Mouse (Mus musculus): Measurements from ENCODE around the gene Plxdc1. TPM values are rescaled to one million over a fixed set of nuclear protein-coding genes. Genes with fewer than 3 reads are reported as not detected.

Plxdc1 gene
- total and polyA plus RNA-seq, 3 experiments = 0.03 to 0.11 TPM; not detected in 1

DNA sequence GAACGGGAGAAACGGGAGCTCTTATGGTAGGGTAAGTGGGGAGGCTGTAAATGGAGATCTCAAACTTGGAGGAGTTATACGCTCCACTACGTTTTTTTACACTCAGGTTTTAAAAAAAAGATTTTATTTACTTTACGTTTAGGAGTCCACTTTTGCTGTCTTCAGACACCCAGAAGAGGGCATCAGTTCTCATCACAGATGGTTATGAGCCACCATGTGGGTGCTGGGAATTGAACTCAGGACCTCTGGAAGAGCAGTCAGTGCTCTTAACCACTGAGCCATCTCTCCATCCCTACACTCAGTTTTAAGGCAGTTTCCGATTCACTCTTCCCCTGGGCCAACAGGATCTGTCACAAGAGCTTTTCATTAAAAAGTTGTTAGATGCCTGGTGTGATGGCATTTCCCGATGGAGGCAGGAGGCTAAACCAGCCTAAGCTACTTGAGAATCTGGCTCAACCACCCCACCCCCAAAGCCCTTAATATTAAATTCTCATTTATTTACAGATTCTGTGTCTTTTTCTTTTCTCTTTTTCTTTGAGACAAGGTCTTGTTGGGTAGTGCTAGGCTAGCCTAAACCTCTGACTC is 101.6 kb downstream of the Plxdc1 start:
- Histone ChIP-seq H3K9me3 (replicated peaks) (peaks cover 4% of the 10 kb centered on the region), H3K4me1 (ENCODE audit: insufficient read depth, low read depth, low read length) (peaks cover 19% of the 10 kb centered on the region), H3K4me3 (ENCODE audit: low read depth, low read length) (peak overlapping the region; percentile 72), H3K27me3 (ENCODE audit: insufficient read depth, low read length) (no peaks in the 10 kb centered on the region), H3K36me3 (replicated peaks) (peaks cover 3% of the 10 kb centered on the region)
- DNase-seq (ENCODE audit: low spot score) (no peak), ATAC-seq (ENCODE audit: extremely low read depth, insufficient number of reproducible peaks, low FRiP score, poor library complexity, severe bottlenecking) (no peak)
- TF ChIP-seq GATA1 (IDR thresholded peaks at IDR 0.05; ENCODE audit: borderline replicate concordance, low read length) (no peak), GATA2 (IDR thresholded peaks at IDR 0.05; ENCODE audit: borderline replicate concordance, low read depth, low read length) (no peak), CTCF (IDR thresholded peaks at IDR 0.05; ENCODE audit: low read depth, low read length) (no peak), TAL1 (conservative IDR thresholded peaks at IDR 0.05; ENCODE audit: low read depth, low read length) (no peak), POLR2AphosphoS5 (IDR thresholded peaks at IDR 0.05; ENCODE audit: insufficient replicate concordance, low read depth, low read length) (no peak)

DNA sequence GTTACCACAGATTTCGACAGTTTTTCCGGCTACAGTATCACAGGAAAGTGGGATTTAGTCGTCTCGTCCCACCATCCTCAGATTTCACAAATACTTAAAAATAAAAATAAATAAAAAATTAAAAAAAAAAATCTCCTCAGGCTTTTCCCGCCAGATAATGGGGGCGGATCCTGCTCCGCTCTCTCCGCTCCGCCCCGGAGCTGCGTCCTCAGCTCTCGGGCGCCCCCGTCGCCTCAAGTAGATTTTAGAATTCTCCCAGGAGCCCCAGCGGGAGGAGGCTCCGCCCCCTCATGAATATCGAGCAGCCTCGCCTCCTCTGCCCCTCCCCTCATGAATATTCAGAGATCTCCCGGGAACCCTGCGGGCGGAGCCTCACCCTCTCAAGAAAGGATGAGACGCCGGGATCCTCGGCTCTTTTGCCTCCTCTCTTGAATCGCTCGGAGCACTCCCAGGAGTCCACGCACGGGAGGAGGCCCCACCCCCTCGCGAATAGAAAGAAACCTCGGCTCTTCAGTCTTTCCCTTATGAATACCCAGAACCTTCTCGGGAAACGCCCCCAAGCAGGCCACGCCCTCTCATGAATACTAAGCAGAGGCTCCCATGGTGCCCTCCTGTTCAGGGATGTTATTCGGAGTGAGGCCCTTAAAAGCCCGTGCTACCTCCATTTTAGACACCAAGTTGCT is 102.2 kb downstream of the Plxdc1 start, which contains the start of gene Fbxo47:
Gene Fbxo47, minus strand, starts transcription at position 237 of the 683 bp plus-strand sequence.
- ATAC-seq (ENCODE audit: extremely low read depth, insufficient number of reproducible peaks, low FRiP score, poor library complexity, severe bottlenecking) (peak; percentile 94), DNase-seq (ENCODE audit: low spot score) (peak; percentile 76)
- H3K9me3 ChIP-seq (replicated peaks) = peaks cover 4% of the 10 kb centered on the region
- peaks cover 3% of the 10 kb centered on the region for H3K36me3 ChIP-seq (replicated peaks)
- H3K4me3 ChIP-seq (ENCODE audit: low read depth, low read length) = peak within 1 kb of the TSS; percentile 72
- TF ChIP-seq GATA1 (IDR thresholded peaks at IDR 0.05; ENCODE audit: borderline replicate concordance, low read length) (no peak), TAL1 (conservative IDR thresholded peaks at IDR 0.05; ENCODE audit: low read depth, low read length) (no peak), CTCF (IDR thresholded peaks at IDR 0.05; ENCODE audit: low read depth, low read length) (0 out of 2 replicates have a peak, but pooled peaks have one; percentile 6)
- peaks cover 18% of the 10 kb centered on the region for H3K4me1 ChIP-seq (ENCODE audit: insufficient read depth, low read depth, low read length)
- no peaks in the 10 kb centered on the region for H3K27me3 ChIP-seq (ENCODE audit: insufficient read depth, low read length)

GRCm38 (mm10) chr11:97883542-97883917 is 102.7 kb downstream of the Plxdc1 start:
- TF ChIP-seq CTCF (IDR thresholded peaks at IDR 0.05; ENCODE audit: low read depth, low read length) (no peak), TAL1 (conservative IDR thresholded peaks at IDR 0.05; ENCODE audit: low read depth, low read length) (no peak), GATA2 (IDR thresholded peaks at IDR 0.05; ENCODE audit: borderline replicate concordance, low read depth, low read length) (no peak), POLR2AphosphoS5 (IDR thresholded peaks at IDR 0.05; ENCODE audit: insufficient replicate concordance, low read depth, low read length) (no peak), GATA1 (IDR thresholded peaks at IDR 0.05; ENCODE audit: borderline replicate concordance, low read length) (no peak)
- Histone ChIP-seq H3K27me3 (ENCODE audit: insufficient read depth, low read length) (no peaks in the 10 kb centered on the region), H3K9me3 (replicated peaks) (peaks cover 4% of the 10 kb centered on the region), H3K4me3 (ENCODE audit: low read depth, low read length) (peak overlapping the region; percentile 72), H3K4me1 (ENCODE audit: insufficient read depth, low read depth, low read length) (peaks cover 18% of the 10 kb centered on the region), H3K36me3 (replicated peaks) (peaks cover 1% of the 10 kb centered on the region)
- peak; percentile 41 for DNase-seq (ENCODE audit: low spot score)
- ATAC-seq (ENCODE audit: extremely low read depth, insufficient number of reproducible peaks, low FRiP score, poor library complexity, severe bottlenecking) = no peak

DNA sequence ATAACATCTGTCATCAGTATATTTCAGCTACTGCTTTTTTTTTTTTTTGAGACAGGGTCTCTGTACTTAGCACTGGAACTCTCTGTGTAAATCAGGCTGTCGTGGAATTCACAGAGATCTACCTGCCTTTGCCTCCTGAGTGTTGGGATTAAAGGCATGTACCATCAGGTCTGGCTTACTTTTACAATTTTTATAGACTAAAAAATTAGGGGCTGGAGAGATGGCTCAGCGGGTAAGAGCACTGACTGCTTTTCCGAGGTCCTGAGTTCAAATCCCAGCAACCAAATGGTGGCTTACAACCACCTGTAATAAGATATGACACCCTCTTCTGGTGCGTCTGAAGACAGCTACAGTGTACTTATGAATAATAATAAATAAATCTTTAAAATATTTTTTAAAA is 105.9 kb downstream of the Plxdc1 start:
- no peak for DNase-seq (ENCODE audit: low spot score)

DNA sequence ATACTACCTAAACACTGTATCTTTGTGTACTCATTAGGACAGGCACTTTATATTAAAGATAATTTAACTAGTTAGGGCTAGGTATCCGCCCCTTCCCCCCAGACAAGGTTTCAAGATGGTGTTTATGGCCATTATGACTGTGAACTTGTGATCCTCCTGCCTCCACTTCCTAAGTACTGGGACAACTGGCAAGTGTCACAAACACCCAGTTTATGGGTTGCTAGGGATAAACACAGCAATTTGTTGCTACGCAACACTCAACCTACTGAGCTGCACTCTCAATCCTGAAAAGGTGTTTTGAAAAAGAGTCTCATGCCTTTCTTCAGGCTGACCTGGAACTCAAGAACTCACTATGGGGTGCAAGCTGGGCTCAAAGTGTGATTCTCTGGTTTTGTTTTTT is 108.9 kb downstream of the Plxdc1 start:
- no peak for ATAC-seq (ENCODE audit: extremely low read depth, insufficient number of reproducible peaks, low FRiP score, poor library complexity, severe bottlenecking)
- H3K27me3 ChIP-seq (ENCODE audit: insufficient read depth, low read length) = no peaks in the 10 kb centered on the region
- H3K9me3 ChIP-seq (replicated peaks) = no peaks in the 10 kb centered on the region
- no peak overlapping the region for H3K4me3 ChIP-seq (ENCODE audit: low read depth, low read length)
- no peaks in the 10 kb centered on the region; the same call in 1 of the 2 replicates for H3K4me1 ChIP-seq (ENCODE audit: insufficient read depth, low read depth, low read length)
- TF ChIP-seq POLR2AphosphoS5 (IDR thresholded peaks at IDR 0.05; ENCODE audit: insufficient replicate concordance, low read depth, low read length) (no peak), GATA1 (IDR thresholded peaks at IDR 0.05; ENCODE audit: borderline replicate concordance, low read length) (no peak), TAL1 (conservative IDR thresholded peaks at IDR 0.05; ENCODE audit: low read depth, low read length) (no peak), GATA2 (IDR thresholded peaks at IDR 0.05; ENCODE audit: borderline replicate concordance, low read depth, low read length) (no peak), CTCF (IDR thresholded peaks at IDR 0.05; ENCODE audit: low read depth, low read length) (no peak)
- DNase-seq (ENCODE audit: low spot score) = no peak
- no peaks in the 10 kb centered on the region for H3K36me3 ChIP-seq (replicated peaks)

More for the DNA sequence above, 105.9 kb downstream of the Plxdc1 start:
- H3K27me3 ChIP-seq (ENCODE audit: insufficient read depth, low read length) = no peaks in the 10 kb centered on the region
- H3K4me3 ChIP-seq (ENCODE audit: low read depth, low read length) = no peak overlapping the region
- ATAC-seq (ENCODE audit: extremely low read depth, insufficient number of reproducible peaks, low FRiP score, poor library complexity, severe bottlenecking) = no peak
- H3K9me3 ChIP-seq (replicated peaks) = peaks cover 4% of the 10 kb centered on the region
- peaks cover 10% of the 10 kb centered on the region for H3K4me1 ChIP-seq (ENCODE audit: insufficient read depth, low read depth, low read length)
- TF ChIP-seq POLR2AphosphoS5 (IDR thresholded peaks at IDR 0.05; ENCODE audit: insufficient replicate concordance, low read depth, low read length) (no peak), GATA2 (IDR thresholded peaks at IDR 0.05; ENCODE audit: borderline replicate concordance, low read depth, low read length) (no peak), TAL1 (conservative IDR thresholded peaks at IDR 0.05; ENCODE audit: low read depth, low read length) (no peak), CTCF (IDR thresholded peaks at IDR 0.05; ENCODE audit: low read depth, low read length) (no peak), GATA1 (IDR thresholded peaks at IDR 0.05; ENCODE audit: borderline replicate concordance, low read length) (no peak)
- no peaks in the 10 kb centered on the region for H3K36me3 ChIP-seq (replicated peaks)

- Histone ChIP-seq H3K4me1 (ENCODE audit: insufficient read depth, low read depth, low read length) (no peaks in the 10 kb centered on the region; the same call in 1 of the 2 replicates), H3K27me3 (ENCODE audit: insufficient read depth, low read length) (no peaks in the 10 kb centered on the region), H3K4me3 (ENCODE audit: low read depth, low read length) (no peak overlapping the region), H3K9me3 (replicated peaks) (no peaks in the 10 kb centered on the region), H3K36me3 (replicated peaks) (no peaks in the 10 kb centered on the region)
- TF ChIP-seq GATA2 (IDR thresholded peaks at IDR 0.05; ENCODE audit: borderline replicate concordance, low read depth, low read length) (no peak), POLR2AphosphoS5 (IDR thresholded peaks at IDR 0.05; ENCODE audit: insufficient replicate concordance, low read depth, low read length) (no peak), TAL1 (conservative IDR thresholded peaks at IDR 0.05; ENCODE audit: low read depth, low read length) (no peak)
- DNase-seq (ENCODE audit: low spot score) (no peak), ATAC-seq (ENCODE audit: extremely low read depth, insufficient number of reproducible peaks, low FRiP score, poor library complexity, severe bottlenecking) (no peak)
These were observed 111.8 kb downstream of the Plxdc1 start for GRCm38 (mm10) chr11:97874396-97874795.

Other genes with a start within 250 kb of the Plxdc1 start
- gene Pip4k2b, start 241.7 kb downstream of the Plxdc1 start, total RNA-seq (2014; fragmentation: Nextera tagmentation) = 19.6 and 23.2 TPM in 2 replicates
- 14.5 and 16.7 TPM in 2 replicates for gene Pip4k2b, start 241.7 kb downstream of the Plxdc1 start, total RNA-seq (2017)
- gene Pip4k2b, start 241.7 kb downstream of the Plxdc1 start, polyA plus RNA-seq (2012) = 22.0 and 25.6 TPM in 2 replicates
- gene Cwc25, start 219.9 kb downstream of the Plxdc1 start, total RNA-seq (2014; fragmentation: Nextera tagmentation) = 13.5 and 20.8 TPM in 2 replicates
- 25.5 and 27.4 TPM in 2 replicates for gene Cwc25, start 219.9 kb downstream of the Plxdc1 start, total RNA-seq (2017)
- gene Cwc25, start 219.9 kb downstream of the Plxdc1 start, polyA plus RNA-seq (2012) = 22.5 and 23.2 TPM in 2 replicates
- gene 1700001P01Rik, start 210.5 kb downstream of the Plxdc1 start, total RNA-seq (2014; fragmentation: Nextera tagmentation) = not detected in 2 replicates
- 0.23 and 0.33 TPM in 2 replicates for gene 1700001P01Rik, start 210.5 kb downstream of the Plxdc1 start, total RNA-seq (2017)
- gene 1700001P01Rik, start 210.5 kb downstream of the Plxdc1 start, polyA plus RNA-seq (2012) = 0.09 TPM in 1 of 2 replicates, not detected in the other
- gene Rpl23, start 204.0 kb downstream of the Plxdc1 start, total RNA-seq (2014; fragmentation: Nextera tagmentation) = 580 and 589 TPM in 2 replicates
- gene Rpl23, start 204.0 kb downstream of the Plxdc1 start, total RNA-seq (2017) = 1,583 and 1,694 TPM in 2 replicates
- 255 and 258 TPM in 2 replicates for gene Rpl23, start 204.0 kb downstream of the Plxdc1 start, polyA plus RNA-seq (2012)
- gene Lasp1, start 187.4 kb downstream of the Plxdc1 start, total RNA-seq (2014; fragmentation: Nextera tagmentation) = 31.0 and 37.1 TPM in 2 replicates
- 53.4 and 122 TPM in 2 replicates for gene Lasp1, start 187.4 kb downstream of the Plxdc1 start, total RNA-seq (2017)
- 49.6 and 71.7 TPM in 2 replicates for gene Lasp1, start 187.4 kb downstream of the Plxdc1 start, polyA plus RNA-seq (2012)
- gene B230217C12Rik, start 145.7 kb downstream of the Plxdc1 start, total RNA-seq (2014; fragmentation: Nextera tagmentation) = not detected in 2 replicates
- gene B230217C12Rik, start 145.7 kb downstream of the Plxdc1 start, total RNA-seq (2017) = 0.16 TPM in 1 of 2 replicates, not detected in the other
- not detected in 2 replicates for gene B230217C12Rik, start 145.7 kb downstream of the Plxdc1 start, polyA plus RNA-seq (2012)
- 0.58 and 1.9 TPM in 2 replicates for gene Fbxo47, start 102.3 kb downstream of the Plxdc1 start, total RNA-seq (2014; fragmentation: Nextera tagmentation)
- gene Fbxo47, start 102.3 kb downstream of the Plxdc1 start, total RNA-seq (2017) = 0.55 and 0.70 TPM in 2 replicates
- gene Fbxo47, start 102.3 kb downstream of the Plxdc1 start, polyA plus RNA-seq (2012) = not detected in 2 replicates
- gene Arl5c, start 9.7 kb upstream of the Plxdc1 start, total RNA-seq (2014; fragmentation: Nextera tagmentation) = not detected in 2 replicates
- 0.44 TPM in 1 of 2 replicates, not detected in the other for gene Arl5c, start 9.7 kb upstream of the Plxdc1 start, total RNA-seq (2017)
- gene Arl5c, start 9.7 kb upstream of the Plxdc1 start, polyA plus RNA-seq (2012) = not detected in 2 replicates
- 1.4 TPM in 1 of 2 replicates, not detected in the other for gene Cacnb1, start 36.6 kb upstream of the Plxdc1 start, total RNA-seq (2014; fragmentation: Nextera tagmentation)
- gene Cacnb1, start 36.6 kb upstream of the Plxdc1 start, total RNA-seq (2017) = 0.05 and 0.41 TPM in 2 replicates
- gene Cacnb1, start 36.6 kb upstream of the Plxdc1 start, polyA plus RNA-seq (2012) = 0.61 and 0.63 TPM in 2 replicates
- 3,100 and 3,267 TPM in 2 replicates for gene Rpl19, start 40.3 kb upstream of the Plxdc1 start, total RNA-seq (2014; fragmentation: Nextera tagmentation)
- gene Rpl19, start 40.3 kb upstream of the Plxdc1 start, total RNA-seq (2017) = 2,161 and 2,395 TPM in 2 replicates
- gene Rpl19, start 40.3 kb upstream of the Plxdc1 start, polyA plus RNA-seq (2012) = 2,216 and 2,673 TPM in 2 replicates
- gene Stac2, start 67.0 kb upstream of the Plxdc1 start, total RNA-seq (2014; fragmentation: Nextera tagmentation) = not detected in 2 replicates
- 0.05 TPM in 1 of 2 replicates, not detected in the other for gene Stac2, start 67.0 kb upstream of the Plxdc1 start, total RNA-seq (2017)
- gene Stac2, start 67.0 kb upstream of the Plxdc1 start, polyA plus RNA-seq (2012) = not detected in 2 replicates
- 43.7 and 55.3 TPM in 2 replicates for gene Fbxl20, start 164.0 kb upstream of the Plxdc1 start, total RNA-seq (2014; fragmentation: Nextera tagmentation)
- 22.4 and 23.7 TPM in 2 replicates for gene Fbxl20, start 164.0 kb upstream of the Plxdc1 start, total RNA-seq (2017)
- 12.9 and 13.2 TPM in 2 replicates for gene Fbxl20, start 164.0 kb upstream of the Plxdc1 start, polyA plus RNA-seq (2012)
- gene Med1, start 206.8 kb upstream of the Plxdc1 start, total RNA-seq (2014; fragmentation: Nextera tagmentation) = 168 and 188 TPM in 2 replicates
- gene Med1, start 206.8 kb upstream of the Plxdc1 start, total RNA-seq (2017) = 38.9 and 44.2 TPM in 2 replicates
- 16.6 and 18.0 TPM in 2 replicates for gene Med1, start 206.8 kb upstream of the Plxdc1 start, polyA plus RNA-seq (2012)
- gene Cdk12, start 216.6 kb upstream of the Plxdc1 start, total RNA-seq (2014; fragmentation: Nextera tagmentation) = 84.8 and 93.7 TPM in 2 replicates
- 45.5 and 54.0 TPM in 2 replicates for gene Cdk12, start 216.6 kb upstream of the Plxdc1 start, total RNA-seq (2017)
- gene Cdk12, start 216.6 kb upstream of the Plxdc1 start, polyA plus RNA-seq (2012) = 17.4 and 20.4 TPM in 2 replicates

All from G1E (cell line).